In the genomic region with DNA sequence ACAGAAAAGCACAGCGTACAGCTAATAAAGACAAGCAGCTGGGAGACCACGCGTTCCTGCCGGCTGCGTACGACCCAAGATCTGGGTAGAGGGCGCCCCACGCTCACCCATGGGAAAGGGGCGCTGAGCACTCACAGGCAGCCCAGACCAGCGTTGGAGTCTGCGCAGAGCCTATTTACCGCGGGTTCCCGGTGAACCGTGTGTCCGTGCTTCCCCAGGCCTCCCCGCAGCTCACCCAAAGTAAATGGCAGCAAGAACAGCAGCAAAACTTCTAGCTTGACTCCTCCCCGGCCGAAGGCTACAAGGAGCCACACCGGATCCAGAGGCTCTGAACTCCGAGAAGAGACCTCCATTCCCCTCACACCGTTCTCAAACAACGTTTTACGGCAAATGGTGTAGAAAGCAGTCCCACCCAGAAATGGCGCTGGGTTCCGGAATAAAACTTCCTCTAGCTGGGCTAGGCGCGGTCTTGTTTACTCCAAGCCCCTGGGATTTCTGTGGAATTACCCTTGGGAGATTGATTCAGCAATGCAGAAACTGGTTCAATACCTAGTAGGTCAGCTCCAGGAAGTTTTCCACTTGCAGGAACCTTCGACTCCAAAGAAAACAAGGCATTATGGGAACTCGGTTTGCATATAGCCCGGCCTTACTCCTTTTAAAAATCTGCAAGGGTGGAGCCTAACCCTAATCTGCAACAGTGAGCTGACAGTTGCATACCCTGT, we compare ENCODE assay signal across 8 mouse cellular contexts. TPM values are rescaled to one million over a fixed set of nuclear protein-coding genes. Genes with fewer than 3 reads are reported as not detected.
DNase-seq lines count a peak whose midpoint lies in the region; ATAC-seq lines count a peak whose summit lies in the region.

A gene (minus strand): TSS at position 634 of the 722 bp plus-strand sequence.

- peak within 1 kb of the TSS; percentile 59 to 77 for H3K4me3 ChIP-seq in heart, embryonic 14.5 days (ENCODE audit: control insufficient read depth in 1 of 2, insufficient read depth in 1 of 2, low read depth in 1 of 2, low read length in 2 of 2)
- peak within 1 kb of the TSS; percentile 78 for H3K4me3 ChIP-seq in liver, embryonic 13.5 days (replicated peaks)
- H3K4me3 ChIP-seq in stomach, embryonic 16.5 days (replicated peaks; ENCODE audit: low read length) = peak within 1 kb of the TSS; percentile 74

- under 1% methylated on average over 31 of the region's 31 CpGs for WGBS in heart, embryonic 14.5 days
- 0% methylated on average over 31 of the region's 31 CpGs for WGBS in liver, embryonic 13.5 days (ENCODE audit: insufficient replicate concordance)
- WGBS in stomach, embryonic 16.5 days = under 1% methylated on average over 31 of the region's 31 CpGs

- ATAC-seq in CD4-positive, CD25-positive, alpha-beta regulatory T cell, adult 4 months = peak; percentile 86
- ATAC-seq in heart, embryonic 14.5 days (ENCODE audit: insufficient number of reproducible peaks, insufficient read depth, low FRiP score, low read depth) = peak; percentile 96
- peak; percentile 95 for ATAC-seq in liver, embryonic 13.5 days (ENCODE audit: low read depth)
- ATAC-seq in stomach, embryonic 16.5 days (ENCODE audit: insufficient read depth, low FRiP score) = peak; percentile 98

- H3K4me2 ChIP-seq in heart, embryonic 14.5 days (ENCODE audit: low read length) = peak within 1 kb of the TSS; percentile 81
- H3K4me2 ChIP-seq in liver, embryonic 13.5 days = peak within 1 kb of the TSS; percentile 66
- H3K4me2 ChIP-seq in stomach, embryonic 16.5 days (ENCODE audit: low read depth, low read length) = peak within 1 kb of the TSS; percentile 63

- peaks cover 27% of the 10 kb centered on the region for H3K36me3 ChIP-seq in heart, embryonic 14.5 days (ENCODE audit: control insufficient read depth, insufficient read depth, low read length)
- peaks cover 20% of the 10 kb centered on the region for H3K36me3 ChIP-seq in liver, embryonic 13.5 days
- peaks cover 9% of the 10 kb centered on the region for H3K36me3 ChIP-seq in stomach, embryonic 16.5 days (ENCODE audit: control insufficient read depth, insufficient read depth, low read length)

- peak; percentile 70 for DNase-seq in c-Kit-negative CD71-positive TER-119-positive erythroid progenitor cells, embryonic 14.5 days (ENCODE audit: low read depth, low spot score)
- DNase-seq in fibroblast of lung, adult 2 months (ENCODE audit: low read depth) = peak; percentile 78
- peak; percentile 93 for DNase-seq in kidney, postnatal 14 days
- DNase-seq in liver, embryonic 13.5 days = peak; percentile 83
- peak; percentile 88 for DNase-seq in neural tube, embryonic 10.5 days (ENCODE audit: extremely low spot score, low spot score)

- 0 out of 4 replicates have a peak, but pooled peaks cover 0 to 4% of the 10 kb centered on the region in 2 experiments for H3K4me1 ChIP-seq in heart, embryonic 14.5 days (ENCODE audit: control insufficient read depth in 2 of 2, insufficient read depth in 2 of 2, low read length in 2 of 2)
- H3K4me1 ChIP-seq in liver, embryonic 13.5 days (replicated peaks) = peaks cover 13% of the 10 kb centered on the region
- H3K4me1 ChIP-seq in stomach, embryonic 16.5 days (ENCODE audit: control insufficient read depth, insufficient read depth, low read length) = peaks cover 9% of the 10 kb centered on the region

- H3K27ac ChIP-seq in heart, embryonic 14.5 days (replicated peaks in 1 of 2; ENCODE audit: control insufficient read depth in 1 of 2, insufficient read depth in 1 of 2, low read depth in 2 of 2, low read length in 2 of 2) = peak within 1 kb of the TSS; percentile 95 to 99
- H3K27ac ChIP-seq in liver, embryonic 13.5 days = peak within 1 kb of the TSS; percentile 98
- H3K27ac ChIP-seq in stomach, embryonic 16.5 days (ENCODE audit: low read length) = peak within 1 kb of the TSS; percentile 99

- peak within 1 kb of the TSS; percentile 96 for H3K9ac ChIP-seq in heart, embryonic 14.5 days (ENCODE audit: low read length)
- peak within 1 kb of the TSS; percentile 90 for H3K9ac ChIP-seq in liver, embryonic 13.5 days
- peak within 1 kb of the TSS; percentile 95 for H3K9ac ChIP-seq in stomach, embryonic 16.5 days (ENCODE audit: low read length)

- H3K27me3 ChIP-seq in heart, embryonic 14.5 days (ENCODE audit: control insufficient read depth, insufficient read depth, low read length) = no peaks in the 10 kb centered on the region
- H3K27me3 ChIP-seq in liver, embryonic 13.5 days = no peaks in the 10 kb centered on the region
- H3K27me3 ChIP-seq in stomach, embryonic 16.5 days (ENCODE audit: control insufficient read depth, insufficient read depth, low read length) = no peaks in the 10 kb centered on the region

- H3K9me3 ChIP-seq in heart, embryonic 14.5 days (ENCODE audit: control insufficient read depth, low read length) = no peaks in the 10 kb centered on the region
- H3K9me3 ChIP-seq in liver, embryonic 13.5 days (replicated peaks) = no peaks in the 10 kb centered on the region
- no peaks in the 10 kb centered on the region for H3K9me3 ChIP-seq in stomach, embryonic 16.5 days (replicated peaks; ENCODE audit: control insufficient read depth, low read length)

RNA-seq across cellular contexts. Expression of the gene that starts here (rescaled TPM):
- 100 to 1,000 TPM; 135 to 168 TPM for polyA plus RNA-seq in CD4-positive, CD25-positive, alpha-beta regulatory T cell, adult 4 months (2017; shearing (Covaris generic))
- 54.9 and 67.3 TPM in 2 replicates for polyA plus RNA-seq in heart, embryonic 14.5 days (2014; fragmentation: Nextera tagmentation; extraction: Ambion mirVana)
- 78.6 and 82.1 TPM in 2 replicates for polyA plus RNA-seq in liver, embryonic 13.5 days (2015; fragmentation: Nextera tagmentation; extraction: Ambion mirVana)
- 78.3 and 82.3 TPM in 2 replicates for polyA plus RNA-seq in stomach, embryonic 16.5 days (2015; fragmentation: Nextera tagmentation; extraction: Ambion mirVana)

Comparison
In these comparisons a context has a peak if more than half of its experiments do, and no peak if none do; other contexts are left out.
1. Peak in every context shown above with its lines: DNase-seq, ATAC-seq, H3K4me3 ChIP-seq and H3K27ac ChIP-seq.